Mouse (Mus musculus): Measurements from ENCODE around the gene Nrxn2.

DNA sequence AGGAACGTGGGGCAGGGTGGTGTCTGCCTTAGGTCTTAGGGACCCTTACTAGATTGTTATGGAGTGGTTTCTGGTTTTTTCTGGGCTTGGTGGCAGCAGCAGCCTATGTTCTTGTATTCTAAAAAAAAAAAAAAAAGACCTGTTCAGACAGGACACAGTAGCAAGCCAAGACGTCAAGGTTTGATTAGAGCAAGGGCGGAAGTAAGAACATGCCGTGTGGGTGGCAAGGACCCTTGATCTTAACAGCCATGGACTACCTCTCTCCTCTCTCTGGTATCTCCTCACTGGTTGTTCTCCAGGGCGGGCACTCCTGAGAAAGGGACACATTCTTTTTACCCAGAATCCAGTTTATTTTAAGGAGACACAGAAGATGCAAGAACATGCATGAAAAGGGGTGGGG is 134.6 kb downstream of the Nrxn2 start:
- TF ChIP-seq CTCF (IDR thresholded peaks at IDR 0.05; ENCODE audit: insufficient read depth, low read length) = no peak
- no peak for TF ChIP-seq POLR2A (IDR thresholded peaks at IDR 0.05; ENCODE audit: borderline replicate concordance, extremely low read depth, low read depth, low read length)

Data from lung, adult 2 months (tissue).